Mouse (Mus musculus): ENCODE results near the gene Smim14. TPM values are rescaled to one million over a fixed set of nuclear protein-coding genes. Genes with fewer than 3 reads are reported as not detected.
"Not testable (repeated sequence)": the region's sequence is repeated elsewhere in the genome, so short reads cannot be mapped to it uniquely, and the experiment has no call there.

Gene Smim14
- polyA plus RNA-seq, 1 experiment from 2014 or later = 198 TPM

DNA sequence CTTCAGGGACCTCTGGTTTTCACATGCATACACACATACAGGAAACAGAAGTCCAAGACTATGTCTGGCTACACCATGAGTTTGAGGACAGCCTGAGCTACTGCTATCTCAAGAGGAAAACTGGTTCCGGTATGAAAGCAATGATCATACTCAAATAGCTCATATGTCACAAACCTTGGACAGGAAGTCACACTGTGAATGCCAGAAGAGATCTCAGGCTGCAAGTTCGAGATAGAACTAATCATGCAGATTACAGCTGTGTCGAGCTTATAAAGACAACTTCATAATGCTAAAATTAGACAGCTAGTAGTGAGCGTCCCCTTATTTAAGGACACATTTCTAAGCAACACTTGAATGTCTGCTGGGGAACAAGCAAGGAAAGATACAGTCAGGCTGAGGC, 56.5 kb downstream of the Smim14 start:
- H3K27ac ChIP-seq (ENCODE audit: low read length) = no peak overlapping the region
- no peak overlapping the region for H3K4me3 ChIP-seq (replicated peaks; ENCODE audit: low read length)
- no peaks in the 10 kb centered on the region for H3K27me3 ChIP-seq (replicated peaks; ENCODE audit: control insufficient read depth, insufficient read depth, low read length)
- no peaks in the 10 kb centered on the region for H3K4me1 ChIP-seq (replicated peaks; ENCODE audit: control insufficient read depth, insufficient read depth, low read length)
- H3K9ac ChIP-seq (replicated peaks; ENCODE audit: low read depth, low read length) = no peak overlapping the region
- no peaks in the 10 kb centered on the region for H3K9me3 ChIP-seq (ENCODE audit: control insufficient read depth, low read length)
- WGBS = 84% methylated on average over 4 of the region's 4 CpGs
- no peak for ATAC-seq
- H3K36me3 ChIP-seq (ENCODE audit: control insufficient read depth, insufficient read depth) = no peaks in the 10 kb centered on the region
- no peak overlapping the region for H3K4me2 ChIP-seq (ENCODE audit: low read length)

GRCm38 (mm10) chr5:65479681-65480445, 57.1 kb downstream of the Smim14 start:
- no peak overlapping the region for H3K4me2 ChIP-seq (ENCODE audit: low read length)
- H3K36me3 ChIP-seq (ENCODE audit: control insufficient read depth, insufficient read depth) = no peaks in the 10 kb centered on the region
- H3K9me3 ChIP-seq (ENCODE audit: control insufficient read depth, low read length) = no peaks in the 10 kb centered on the region
- WGBS = 94% methylated on average over 9 of the region's 9 CpGs
- no peak overlapping the region for H3K9ac ChIP-seq (replicated peaks; ENCODE audit: low read depth, low read length)
- no peak for ATAC-seq
- H3K4me3 ChIP-seq (replicated peaks; ENCODE audit: low read length) = no peak overlapping the region
- no peak overlapping the region for H3K27ac ChIP-seq (ENCODE audit: low read length)
- no peaks in the 10 kb centered on the region for H3K27me3 ChIP-seq (replicated peaks; ENCODE audit: control insufficient read depth, insufficient read depth, low read length)
- no peaks in the 10 kb centered on the region for H3K4me1 ChIP-seq (replicated peaks; ENCODE audit: control insufficient read depth, insufficient read depth, low read length)

DNA sequence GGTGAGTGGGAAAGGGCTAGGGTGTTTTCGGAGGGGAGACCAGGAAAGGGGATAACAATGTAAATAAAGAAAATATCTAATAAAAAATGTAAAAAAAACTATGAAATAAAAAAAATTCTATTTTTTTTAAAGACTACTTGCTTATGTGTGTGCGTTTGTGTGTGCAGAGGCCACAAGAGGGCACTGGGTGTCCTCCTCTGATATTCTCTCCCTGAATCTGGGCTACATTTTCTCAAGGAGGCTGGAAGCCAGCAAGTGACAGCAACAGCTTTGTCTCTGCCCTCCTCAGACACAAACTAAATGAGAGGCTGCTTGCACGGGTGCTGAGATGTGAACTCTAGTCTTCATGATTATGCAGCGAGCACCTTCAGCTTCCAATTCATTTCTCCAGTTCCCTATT, 58.8 kb downstream of the Smim14 start:
- no peak overlapping the region for H3K4me3 ChIP-seq (replicated peaks; ENCODE audit: low read length)
- no peak overlapping the region for H3K9ac ChIP-seq (replicated peaks; ENCODE audit: low read depth, low read length)
- no peak overlapping the region for H3K4me2 ChIP-seq (ENCODE audit: low read length)
- no peaks in the 10 kb centered on the region for H3K4me1 ChIP-seq (replicated peaks; ENCODE audit: control insufficient read depth, insufficient read depth, low read length)
- WGBS = 59% methylated on average over 4 of the region's 4 CpGs
- H3K9me3 ChIP-seq (ENCODE audit: control insufficient read depth, low read length) = no peaks in the 10 kb centered on the region
- H3K36me3 ChIP-seq (ENCODE audit: control insufficient read depth, insufficient read depth) = no peaks in the 10 kb centered on the region
- ATAC-seq = no peak
- H3K27ac ChIP-seq (ENCODE audit: low read length) = no peak overlapping the region
- no peaks in the 10 kb centered on the region for H3K27me3 ChIP-seq (replicated peaks; ENCODE audit: control insufficient read depth, insufficient read depth, low read length)

DNA sequence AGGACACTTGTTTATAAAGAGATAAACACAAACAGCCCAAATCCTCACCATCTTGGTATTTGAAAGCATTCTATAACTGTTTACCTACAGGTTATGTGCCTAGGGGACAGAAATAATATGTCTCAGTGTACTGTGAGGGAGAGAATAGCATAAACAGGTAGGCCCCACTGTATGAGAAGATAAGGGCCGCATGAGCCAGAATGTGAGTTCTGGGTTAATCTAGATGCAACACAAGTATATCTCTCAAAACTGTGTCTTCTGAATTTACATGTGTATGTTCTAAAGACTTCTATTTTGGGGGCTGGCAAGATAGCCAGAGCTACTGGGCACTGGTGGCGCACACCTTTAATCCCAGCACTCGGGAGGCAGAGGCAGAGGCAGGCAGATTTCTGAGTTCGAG, 60.2 kb downstream of the Smim14 start:
- H3K36me3 ChIP-seq (ENCODE audit: control insufficient read depth, insufficient read depth); H3K4me2 ChIP-seq (ENCODE audit: low read length); H3K4me3 ChIP-seq (replicated peaks; ENCODE audit: low read length); H3K27ac ChIP-seq (ENCODE audit: low read length); H3K9me3 ChIP-seq (ENCODE audit: control insufficient read depth, low read length); H3K9ac ChIP-seq (replicated peaks; ENCODE audit: low read depth, low read length); H3K4me1 ChIP-seq (replicated peaks; ENCODE audit: control insufficient read depth, insufficient read depth, low read length); H3K27me3 ChIP-seq (replicated peaks; ENCODE audit: control insufficient read depth, insufficient read depth, low read length); ATAC-seq: not testable (repeated sequence)
- WGBS = 98% methylated on average over 4 of the region's 4 CpGs

GRCm38 (mm10) chr5:65475806-65476205, 61.2 kb downstream of the Smim14 start:
- H3K4me1 ChIP-seq (replicated peaks; ENCODE audit: control insufficient read depth, insufficient read depth, low read length) = no peaks in the 10 kb centered on the region
- no peaks in the 10 kb centered on the region for H3K9me3 ChIP-seq (ENCODE audit: control insufficient read depth, low read length)
- H3K4me2 ChIP-seq (ENCODE audit: low read length) = no peak overlapping the region
- no peaks in the 10 kb centered on the region for H3K36me3 ChIP-seq (ENCODE audit: control insufficient read depth, insufficient read depth)
- H3K27me3 ChIP-seq (replicated peaks; ENCODE audit: control insufficient read depth, insufficient read depth, low read length) = no peaks in the 10 kb centered on the region
- no peak overlapping the region for H3K4me3 ChIP-seq (replicated peaks; ENCODE audit: low read length)
- no peak for ATAC-seq
- no peak overlapping the region for H3K9ac ChIP-seq (replicated peaks; ENCODE audit: low read depth, low read length)
- no peak overlapping the region for H3K27ac ChIP-seq (ENCODE audit: low read length)
- WGBS = 79% methylated on average over 2 of the region's 2 CpGs

DNA sequence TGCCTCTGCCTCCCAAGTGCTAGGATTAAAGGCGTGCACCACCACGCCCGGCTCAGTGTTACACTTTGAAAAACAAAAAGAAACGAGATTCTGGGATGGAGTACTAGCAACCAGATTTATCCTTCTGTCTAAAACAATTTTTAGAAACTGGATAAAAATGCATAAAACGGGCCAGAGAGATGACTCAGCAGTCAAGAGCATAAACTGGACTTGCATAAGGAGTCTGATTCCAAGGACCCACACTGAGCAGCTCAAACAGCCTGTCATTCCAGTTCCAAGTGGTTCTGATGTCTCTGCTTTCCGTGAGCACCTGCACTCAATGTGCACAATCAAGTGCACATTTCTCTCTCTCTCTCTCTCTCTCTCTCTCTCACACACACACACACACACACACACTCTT, 67.2 kb downstream of the Smim14 start:
- ATAC-seq = no peak
- H3K9ac ChIP-seq (replicated peaks; ENCODE audit: low read depth, low read length) = no peak overlapping the region
- no peak overlapping the region for H3K27ac ChIP-seq (ENCODE audit: low read length)
- H3K4me1 ChIP-seq (replicated peaks; ENCODE audit: control insufficient read depth, insufficient read depth, low read length) = no peaks in the 10 kb centered on the region
- H3K4me2 ChIP-seq (ENCODE audit: low read length) = no peak overlapping the region
- no peaks in the 10 kb centered on the region for H3K9me3 ChIP-seq (ENCODE audit: control insufficient read depth, low read length)
- H3K27me3 ChIP-seq (replicated peaks; ENCODE audit: control insufficient read depth, insufficient read depth, low read length) = no peaks in the 10 kb centered on the region
- no peak overlapping the region for H3K4me3 ChIP-seq (replicated peaks; ENCODE audit: low read length)
- H3K36me3 ChIP-seq (ENCODE audit: control insufficient read depth, insufficient read depth) = peaks cover 21% of the 10 kb centered on the region
- WGBS = 90% methylated on average over 6 of the region's 6 CpGs

DNA sequence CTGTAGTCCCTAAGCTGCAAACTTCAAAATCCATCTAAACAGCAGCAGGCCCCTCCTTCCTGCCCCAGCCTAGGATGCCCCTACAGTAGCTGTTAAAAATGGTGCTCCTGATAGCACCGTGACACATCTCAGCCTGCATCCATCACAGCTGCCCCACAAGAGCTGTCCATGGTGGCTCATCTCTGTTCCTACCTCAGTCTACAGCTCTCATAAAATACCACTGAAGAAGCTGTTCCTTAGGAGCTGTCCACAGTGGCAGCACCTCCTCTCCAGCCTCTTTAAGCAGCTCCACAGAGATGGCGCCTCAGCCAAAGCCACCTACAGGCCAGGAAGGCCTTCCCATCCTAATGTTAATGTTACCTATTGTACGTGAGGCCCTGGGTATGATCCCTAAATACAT, 70.1 kb downstream of the Smim14 start:
- H3K27me3 ChIP-seq (replicated peaks; ENCODE audit: control insufficient read depth, insufficient read depth, low read length) = no peaks in the 10 kb centered on the region
- no peak overlapping the region for H3K9ac ChIP-seq (replicated peaks; ENCODE audit: low read depth, low read length)
- H3K4me1 ChIP-seq (replicated peaks; ENCODE audit: control insufficient read depth, insufficient read depth, low read length) = no peaks in the 10 kb centered on the region
- H3K36me3 ChIP-seq (ENCODE audit: control insufficient read depth, insufficient read depth) = peaks cover 23% of the 10 kb centered on the region
- no peak overlapping the region for H3K4me3 ChIP-seq (replicated peaks; ENCODE audit: low read length)
- H3K9me3 ChIP-seq (ENCODE audit: control insufficient read depth, low read length) = no peaks in the 10 kb centered on the region
- H3K4me2 ChIP-seq (ENCODE audit: low read length) = no peak overlapping the region
- H3K27ac ChIP-seq (ENCODE audit: low read length) = no peak overlapping the region
- WGBS = 87% methylated on average over 3 of the region's 3 CpGs
- no peak for ATAC-seq

DNA sequence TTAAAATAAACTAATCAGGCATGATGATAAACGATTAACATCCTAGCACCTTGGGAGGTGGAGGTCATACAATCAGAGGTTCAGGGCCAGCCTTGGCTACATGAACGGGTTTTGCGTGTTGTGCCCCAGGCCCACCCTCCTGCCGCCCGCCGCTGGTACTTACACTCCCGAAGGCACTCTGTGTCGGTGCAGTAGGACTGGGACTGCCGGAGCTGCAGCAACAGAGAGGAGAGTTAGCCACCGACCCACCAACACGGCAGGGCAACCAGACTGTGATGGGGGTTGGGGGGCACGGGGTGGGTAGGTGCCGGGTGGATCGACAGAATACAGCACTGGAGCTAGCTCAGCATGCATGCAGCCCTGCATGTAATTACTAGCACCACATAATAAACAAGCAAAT, 76.6 kb downstream of the Smim14 start:
- no peak for ATAC-seq
- Histone ChIP-seq H3K27ac (ENCODE audit: low read length) (no peak overlapping the region), H3K9me3 (ENCODE audit: control insufficient read depth, low read length) (no peaks in the 10 kb centered on the region), H3K36me3 (ENCODE audit: control insufficient read depth, insufficient read depth) (peaks cover 4% of the 10 kb centered on the region; the same call in 1 of the 2 replicates), H3K4me2 (ENCODE audit: low read length) (no peak overlapping the region), H3K4me1 (replicated peaks; ENCODE audit: control insufficient read depth, insufficient read depth, low read length) (no peaks in the 10 kb centered on the region), H3K27me3 (replicated peaks; ENCODE audit: control insufficient read depth, insufficient read depth, low read length) (no peaks in the 10 kb centered on the region), H3K4me3 (replicated peaks; ENCODE audit: low read length) (no peak overlapping the region), H3K9ac (replicated peaks; ENCODE audit: low read depth, low read length) (no peak overlapping the region)
- WGBS = 89% methylated on average over 14 of the region's 14 CpGs

GRCm38 (mm10) chr5:65459454-65459853, 77.5 kb downstream of the Smim14 start:
- no peak overlapping the region for H3K4me3 ChIP-seq (replicated peaks; ENCODE audit: low read length)
- 88% methylated on average over 3 of the region's 3 CpGs for WGBS

GRCm38 (mm10) chr5:65457846-65458245, 79.1 kb downstream of the Smim14 start:
- ATAC-seq = no peak
- Histone ChIP-seq H3K36me3 (ENCODE audit: control insufficient read depth, insufficient read depth) (peaks cover 5% of the 10 kb centered on the region; the same call in 1 of the 2 replicates), H3K9ac (replicated peaks; ENCODE audit: low read depth, low read length) (no peak overlapping the region), H3K4me1 (replicated peaks; ENCODE audit: control insufficient read depth, insufficient read depth, low read length) (no peaks in the 10 kb centered on the region), H3K4me3 (replicated peaks; ENCODE audit: low read length) (no peak overlapping the region), H3K27me3 (replicated peaks; ENCODE audit: control insufficient read depth, insufficient read depth, low read length) (no peaks in the 10 kb centered on the region), H3K4me2 (ENCODE audit: low read length) (no peak overlapping the region), H3K9me3 (ENCODE audit: control insufficient read depth, low read length) (no peaks in the 10 kb centered on the region), H3K27ac (ENCODE audit: low read length) (no peak overlapping the region)
- WGBS = 84% methylated on average over 5 of the region's 5 CpGs

More at GRCm38 (mm10) chr5:65459454-65459853, 77.5 kb downstream of the Smim14 start:
- no peak overlapping the region for H3K9ac ChIP-seq (replicated peaks; ENCODE audit: low read depth, low read length)
- no peak overlapping the region for H3K27ac ChIP-seq (ENCODE audit: low read length)
- no peaks in the 10 kb centered on the region for H3K27me3 ChIP-seq (replicated peaks; ENCODE audit: control insufficient read depth, insufficient read depth, low read length)
- no peaks in the 10 kb centered on the region for H3K9me3 ChIP-seq (ENCODE audit: control insufficient read depth, low read length)
- H3K4me1 ChIP-seq (replicated peaks; ENCODE audit: control insufficient read depth, insufficient read depth, low read length) = no peaks in the 10 kb centered on the region
- H3K36me3 ChIP-seq (ENCODE audit: control insufficient read depth, insufficient read depth) = peaks cover 4% of the 10 kb centered on the region; the same call in 1 of the 2 replicates
- H3K4me2 ChIP-seq (ENCODE audit: low read length) = no peak overlapping the region
- ATAC-seq = no peak
